Mouse (Mus musculus) liver (tissue): ENCODE measurements at regions not wholly inside any gene's neighbourhood (a gene's known extent, or its start where the extent isn't known, plus 50 kb on each side); places are given as distances from the start of the nearest gene placed in this dataset.

ENCODE experiments used
- DNase-seq: peaks from one replicate; pipeline ENCODE4 v3.0.0-alpha.2; 2020; ENCODE audit warnings: mixed read lengths

GRCm38 (mm10) chr10:91580959-91581358 is 399.8 kb upstream of the Tmpo start:
- DNase-seq, result no peak

GRCm38 (mm10) chr10:91575323-91576064 is 394.4 kb upstream of the Tmpo start:
- no peak for DNase-seq

- no peak for DNase-seq
Measured at GRCm38 (mm10) chr10:91572796-91573195, 391.7 kb upstream of the Tmpo start.

- no peak for DNase-seq
Measured at GRCm38 (mm10) chr10:91569046-91569445, 387.9 kb upstream of the Tmpo start.

- DNase-seq, result no peak
Measured at GRCm38 (mm10) chr10:91566116-91566774, 385.1 kb upstream of the Tmpo start.

- DNase-seq, result no peak
Measured at GRCm38 (mm10) chr10:91559307-91559706, 378.2 kb upstream of the Tmpo start.

- no peak for DNase-seq
Measured at GRCm38 (mm10) chr10:91548071-91548470, 367.0 kb upstream of the Tmpo start.

GRCm38 (mm10) chr10:91546140-91546539 is 365.0 kb upstream of the Tmpo start:
- no peak for DNase-seq

- DNase-seq, result no peak
Measured at GRCm38 (mm10) chr10:91545421-91545820, 364.3 kb upstream of the Tmpo start.

- no peak for DNase-seq
Measured at GRCm38 (mm10) chr10:91543167-91543918, 362.2 kb upstream of the Tmpo start.

- DNase-seq, result no peak
Measured at GRCm38 (mm10) chr10:91542201-91542604, 361.1 kb upstream of the Tmpo start.

GRCm38 (mm10) chr10:91537241-91537640 is 356.1 kb upstream of the Tmpo start:
- DNase-seq, result no peak

GRCm38 (mm10) chr10:91535392-91535791 is 354.3 kb upstream of the Tmpo start:
- DNase-seq, result no peak

GRCm38 (mm10) chr10:91528305-91528704 is 347.2 kb upstream of the Tmpo start:
- DNase-seq, result no peak

GRCm38 (mm10) chr10:91521168-91521567 is 340.1 kb upstream of the Tmpo start:
- no peak for DNase-seq

- DNase-seq, result no peak
Measured at GRCm38 (mm10) chr10:91515021-91515371, 333.9 kb upstream of the Tmpo start.

- DNase-seq, result no peak
Measured at GRCm38 (mm10) chr10:91514163-91515020, 333.3 kb upstream of the Tmpo start.

GRCm38 (mm10) chr10:91507038-91507437 is 325.9 kb upstream of the Tmpo start:
- DNase-seq, result no peak

- DNase-seq, result no peak
Measured at GRCm38 (mm10) chr10:91504891-91505290, 323.8 kb upstream of the Tmpo start.

- no peak for DNase-seq
Measured at GRCm38 (mm10) chr10:91498543-91498942, 317.4 kb upstream of the Tmpo start.

GRCm38 (mm10) chr10:91464691-91465090 is 283.6 kb upstream of the Tmpo start:
- no peak for DNase-seq

- DNase-seq, result no peak
Measured at GRCm38 (mm10) chr10:91447974-91448703, 267.0 kb upstream of the Tmpo start.
